Mouse (Mus musculus) neural tube, embryonic 13.5 days (tissue): Measurements from ENCODE around the gene Mob3a. TPM values are rescaled to one million over a fixed set of nuclear protein-coding genes. Genes with fewer than 3 reads are reported as not detected.

Source experiments
- ATAC-seq: fragments of 200-750 bp; cut with Nextera tagmentation; 2 replicates; pipeline ENCODE4 v1.8.0; 2017; ENCODE audit warnings: low read depth, mild to moderate bottlenecking, moderate TSS enrichment, moderate library complexity
- H3K27ac ChIP-seq: fragments of 300-500 bp; sonication (generic); replicated peaks from 2 replicates; pipeline ENCODE4 v1.5.1; 2015; ENCODE audit warnings: moderate library complexity, mild to moderate bottlenecking, inconsistent platforms
- H3K27me3 ChIP-seq: fragments of 300-500 bp; sonication (generic); 2 replicates; pipeline ENCODE4 v1.6.1; 2015; ENCODE audit warnings: mild to moderate bottlenecking, inconsistent platforms
- H3K36me3 ChIP-seq: fragments of 300-500 bp; sonication (generic); 2 replicates; pipeline ENCODE4 v1.6.1; 2015; ENCODE audit warnings: mild to moderate bottlenecking, inconsistent platforms
- H3K4me1 ChIP-seq: fragments of 300-500 bp; sonication (generic); replicated peaks from 2 replicates; pipeline ENCODE4 v1.6.1; 2015; ENCODE audit warnings: inconsistent platforms
- H3K4me2 ChIP-seq: fragments of 300-500 bp; sonication (generic); 2 replicates; pipeline ENCODE4 v1.6.1; 2015; ENCODE audit warnings: inconsistent platforms, mild to moderate bottlenecking, moderate library complexity
- H3K4me3 ChIP-seq: fragments of 300-500 bp; sonication (generic); 2 replicates; pipeline ENCODE4 v1.5.1; 2015; ENCODE audit warnings: mild to moderate bottlenecking, inconsistent platforms
- H3K9ac ChIP-seq: fragments of 300-500 bp; sonication (generic); 2 replicates; pipeline ENCODE4 v1.6.1; 2015; ENCODE audit warnings: moderate library complexity, mild to moderate bottlenecking, inconsistent platforms
- H3K9me3 ChIP-seq: fragments of 300-500 bp; sonication (generic); 2 replicates; pipeline ENCODE4 v1.6.1; 2016; ENCODE audit warnings: inconsistent platforms
- WGBS: fragments of 180-500 bp; shearing (Covaris S2); methylation state at CpG from one replicate; pipeline ENCODE4 v1.1.7; 2015; 5-methylcytosine and 5-hydroxymethylcytosine counted together
- polyA plus RNA-seq: library from polyadenylated mRNA; unstranded; fragments of >200 nt; fragmentation: Nextera tagmentation; extraction: Ambion mirVana; gene quantifications from 2 replicates; pipeline ENCODE4 v1.2.1, GENCODE M21; 2015

Mob3a gene
- polyA plus RNA-seq, 1 experiment from 2014 or later, result 46.4 TPM

DNA sequence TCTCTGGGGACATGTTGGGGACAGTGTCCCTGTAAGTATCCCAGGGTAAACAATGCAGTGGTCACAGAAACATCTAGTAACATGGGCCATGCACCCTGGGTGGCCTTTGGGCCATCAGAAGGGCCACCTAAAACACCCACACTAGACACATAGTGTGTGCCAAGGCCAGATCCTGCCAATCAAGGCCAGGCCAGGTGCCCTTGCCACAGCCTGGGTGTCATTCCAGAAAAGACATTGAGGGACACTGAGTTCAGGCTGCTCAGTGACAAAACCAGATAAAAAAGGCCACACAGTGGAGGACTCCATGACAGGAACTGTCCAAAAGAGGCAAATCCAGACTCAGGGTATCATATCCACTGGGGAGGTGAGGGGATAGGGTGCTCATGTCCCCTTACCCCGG is 18.1 kb downstream of the Mob3a start:
- H3K27me3 ChIP-seq, result no peaks in the 10 kb centered on the region
- no peak overlapping the region for H3K4me2 ChIP-seq
- H3K27ac ChIP-seq, result no peak overlapping the region
- no peak for ATAC-seq
- no peak overlapping the region for H3K9ac ChIP-seq
- 0 out of 2 replicates have a peak overlapping the region, but pooled peaks have one; percentile 1 for H3K4me3 ChIP-seq
- H3K9me3 ChIP-seq, result no peaks in the 10 kb centered on the region
- peaks cover 17% of the 10 kb centered on the region for H3K4me1 ChIP-seq
- 91% methylated on average over 1 of the region's 1 CpGs for WGBS
- H3K36me3 ChIP-seq, result peaks cover 54% of the 10 kb centered on the region

DNA sequence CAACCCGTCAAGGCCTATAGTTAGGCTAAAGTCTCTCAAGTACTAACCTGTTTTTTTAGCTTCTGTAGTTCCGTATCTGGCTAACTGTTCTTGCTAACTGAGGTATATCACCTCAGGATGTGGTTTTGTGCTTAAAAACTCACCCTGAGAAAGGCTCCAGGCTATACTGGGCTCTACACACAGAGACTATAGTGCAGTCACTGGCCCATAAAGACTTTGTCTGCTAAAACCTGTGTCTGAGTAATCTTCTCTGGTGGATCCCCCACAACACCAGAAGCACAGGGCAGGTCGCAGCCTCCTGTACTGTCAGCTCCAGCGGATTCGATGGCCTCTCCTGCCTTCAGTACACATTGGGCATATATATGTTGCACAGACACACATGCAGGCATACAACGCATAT is 19.8 kb downstream of the Mob3a start:
- ATAC-seq, result no peak
- H3K27ac ChIP-seq, result no peak overlapping the region
- no peaks in the 10 kb centered on the region for H3K9me3 ChIP-seq
- H3K4me1 ChIP-seq, result peaks cover 33% of the 10 kb centered on the region
- WGBS, result 95% methylated on average over 6 of the region's 6 CpGs
- peaks cover 41% of the 10 kb centered on the region for H3K36me3 ChIP-seq
- no peak overlapping the region for H3K9ac ChIP-seq
- H3K27me3 ChIP-seq, result no peaks in the 10 kb centered on the region
- H3K4me2 ChIP-seq, result no peak overlapping the region
- no peak overlapping the region for H3K4me3 ChIP-seq

DNA sequence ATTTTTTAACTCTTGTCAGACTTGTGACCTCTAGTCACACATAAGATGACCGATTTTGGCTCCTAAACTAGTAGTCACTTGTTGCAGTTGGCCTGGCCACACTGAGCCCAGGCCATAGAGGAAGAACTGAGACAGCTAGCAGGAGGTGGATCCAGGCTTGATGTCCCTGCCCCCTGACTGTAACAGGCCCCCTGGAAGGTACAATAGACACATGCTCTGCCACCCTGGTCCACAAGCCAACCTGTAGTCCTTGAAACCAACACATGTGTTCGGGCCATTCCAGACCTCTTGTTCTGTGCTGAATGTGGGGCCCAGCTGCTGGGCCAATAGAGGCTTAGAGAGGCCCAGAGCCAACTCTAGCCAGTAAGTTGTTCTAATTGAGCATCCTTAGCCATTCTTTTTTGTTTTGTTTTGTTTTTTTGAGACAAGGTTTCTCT is 21.5 kb downstream of the Mob3a start:
- Histone ChIP-seq H3K9ac (no peak overlapping the region), H3K27me3 (no peaks in the 10 kb centered on the region), H3K4me1 (peaks cover 38% of the 10 kb centered on the region), H3K4me3 (no peak overlapping the region), H3K9me3 (no peaks in the 10 kb centered on the region), H3K4me2 (no peak overlapping the region), H3K36me3 (peaks cover 24% of the 10 kb centered on the region), H3K27ac (no peak overlapping the region)
- ATAC-seq, result no peak
- 79% methylated on average over 2 of the region's 2 CpGs for WGBS

- Histone ChIP-seq H3K9ac (peak overlapping the region; percentile 45; the same call in 1 of the 2 replicates), H3K27ac (no peak overlapping the region), H3K27me3 (no peaks in the 10 kb centered on the region), H3K36me3 (peaks cover 18% of the 10 kb centered on the region; the same call in 1 of the 2 replicates), H3K4me1 (peaks cover 44% of the 10 kb centered on the region), H3K4me3 (no peak overlapping the region), H3K4me2 (no peak overlapping the region), H3K9me3 (no peaks in the 10 kb centered on the region)
- WGBS, result 65% methylated on average over 9 of the region's 9 CpGs
- ATAC-seq, result no peak
Measured at GRCm38 (mm10) chr10:80679556-80680259, 22.1 kb downstream of the Mob3a start.

DNA sequence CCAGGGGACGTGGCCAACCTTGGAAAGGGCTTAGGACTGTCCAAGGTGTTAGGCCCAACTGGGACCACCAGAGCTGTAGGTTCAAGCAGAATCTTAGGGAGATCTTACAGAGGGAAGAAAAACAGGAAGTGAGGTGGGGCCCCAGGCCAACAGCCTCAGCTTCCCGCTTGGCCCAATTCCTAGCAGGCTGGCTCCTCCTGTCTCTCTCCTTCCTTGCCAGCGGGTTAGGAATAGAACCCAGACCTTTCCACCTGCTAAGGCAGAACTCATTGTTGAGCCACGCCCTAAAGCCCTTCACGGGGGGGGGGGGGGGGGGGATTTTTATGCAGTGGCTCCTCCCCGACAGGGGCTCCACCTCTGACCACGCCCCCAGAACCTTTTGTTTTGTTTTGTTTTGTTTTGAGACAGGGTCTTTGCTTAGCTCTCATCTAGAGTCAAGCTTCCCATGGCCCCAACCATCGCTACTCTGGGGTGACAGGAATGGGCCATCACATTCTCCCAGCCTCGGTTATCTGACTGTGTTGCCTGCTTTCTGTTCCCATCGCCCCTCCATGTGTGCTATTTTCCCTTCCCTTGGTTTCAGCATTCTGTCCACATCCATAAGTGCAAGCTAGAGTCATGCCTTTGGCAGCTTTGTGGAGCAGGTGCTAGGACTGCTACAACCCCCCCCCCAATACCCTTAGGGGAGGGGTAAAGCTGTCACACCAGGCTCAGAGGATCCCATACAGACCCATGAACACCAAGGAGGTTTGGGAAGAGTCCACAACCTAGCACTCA is 23.0 kb downstream of the Mob3a start:
- Histone ChIP-seq H3K4me1 (peaks cover 53% of the 10 kb centered on the region), H3K4me3 (0 out of 2 replicates have a peak overlapping the region, but pooled peaks have one; percentile 1), H3K27me3 (no peaks in the 10 kb centered on the region), H3K27ac (peak overlapping the region; percentile 97), H3K9ac (peak overlapping the region; percentile 84), H3K36me3 (peaks cover 9% of the 10 kb centered on the region; the same call in 1 of the 2 replicates), H3K4me2 (peak overlapping the region; percentile 64; the same call in 1 of the 2 replicates), H3K9me3 (no peaks in the 10 kb centered on the region)
- no peak for ATAC-seq
- WGBS, result 53% methylated on average over 9 of the region's 10 CpGs

DNA sequence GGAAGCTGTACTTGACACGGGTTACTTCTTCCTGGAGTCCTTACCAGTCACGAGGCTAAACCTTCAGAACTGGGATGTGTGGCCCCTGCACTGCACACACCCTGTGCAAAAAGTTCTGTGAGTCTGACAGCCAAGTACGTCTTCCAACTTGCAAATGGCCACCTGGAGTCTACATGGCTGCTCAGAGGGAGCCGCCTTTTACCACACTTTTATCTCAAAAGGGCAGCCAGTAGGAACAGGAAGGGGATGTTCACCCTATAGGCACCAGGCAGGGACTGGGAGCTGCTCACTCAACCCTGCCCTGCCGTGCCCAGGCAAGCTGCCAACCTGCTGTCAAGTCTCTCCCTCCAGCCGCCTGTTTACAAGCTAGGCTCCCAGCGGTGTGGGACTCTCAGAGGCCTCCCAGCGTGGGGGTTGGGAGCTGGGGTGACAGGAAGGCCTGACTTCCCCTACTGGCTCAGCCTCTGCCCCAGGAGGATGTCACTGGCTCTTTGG is 23.8 kb downstream of the Mob3a start, which contains the start of gene Mknk2:
TSS of gene Mknk2 (minus strand) at position 171 of the 495 bp plus-strand sequence.
- Histone ChIP-seq H3K9me3 (no peaks in the 10 kb centered on the region), H3K36me3 (0 out of 2 replicates have a peak, but pooled peaks cover 2% of the 10 kb centered on the region), H3K27me3 (no peaks in the 10 kb centered on the region), H3K9ac (peak within 1 kb of the TSS; percentile 84), H3K4me3 (peak within 1 kb of the TSS; percentile 99), H3K4me1 (peaks cover 61% of the 10 kb centered on the region), H3K4me2 (peak within 1 kb of the TSS; percentile 64), H3K27ac (peak within 1 kb of the TSS; percentile 97)
- 22% methylated on average over 8 of the region's 8 CpGs for WGBS
- ATAC-seq, result 0 out of 2 replicates have a peak, but pooled peaks have one; percentile 1

GRCm38 (mm10) chr10:80677128-80677875 is 24.5 kb downstream of the Mob3a start:
- peaks cover 68% of the 10 kb centered on the region for H3K4me1 ChIP-seq

DNA sequence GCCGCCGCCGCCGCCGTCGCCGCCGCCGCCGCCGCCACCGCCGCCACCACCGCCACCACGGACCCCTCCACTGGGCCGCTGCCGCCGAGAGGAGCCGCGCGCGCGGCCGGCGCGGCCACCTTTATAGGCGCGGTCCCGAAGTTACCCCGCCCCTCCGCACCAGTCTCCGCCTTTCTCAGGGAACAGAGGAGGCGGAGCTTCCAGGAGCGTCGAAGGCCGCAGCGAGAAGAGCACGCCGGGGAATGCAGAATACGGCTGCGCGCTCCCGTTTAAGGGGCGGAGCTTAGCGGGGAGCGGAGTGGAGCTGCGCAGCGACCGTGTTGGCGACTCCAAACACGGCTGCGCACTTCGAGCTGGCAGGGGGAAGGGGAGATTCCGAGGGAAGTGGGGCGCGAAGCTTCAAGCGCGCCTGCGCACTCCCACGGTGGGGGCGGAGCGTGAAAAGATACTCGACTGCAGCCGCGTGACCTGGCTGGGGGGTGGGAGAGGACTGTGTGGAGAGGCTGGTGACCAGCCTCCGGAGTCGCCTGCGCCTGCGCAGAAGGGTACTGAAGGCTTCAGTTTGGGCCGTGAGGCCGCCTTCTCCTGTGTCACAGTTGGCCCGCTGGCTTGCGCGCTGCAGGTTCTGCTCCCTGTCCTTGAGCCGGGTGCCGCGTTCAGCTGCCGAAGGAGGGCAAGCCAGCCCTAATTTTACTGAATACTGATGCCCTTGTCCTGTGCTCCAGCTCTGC is 25.4 kb downstream of the Mob3a start:
- no peaks in the 10 kb centered on the region for H3K27me3 ChIP-seq
- peaks cover 77% of the 10 kb centered on the region for H3K4me1 ChIP-seq

More at GRCm38 (mm10) chr10:80677128-80677875, 24.5 kb downstream of the Mob3a start:
- no peaks in the 10 kb centered on the region for H3K27me3 ChIP-seq
- peak overlapping the region; percentile 97 for H3K27ac ChIP-seq
- peak overlapping the region; percentile 99 for H3K4me3 ChIP-seq
- H3K4me2 ChIP-seq, result peak overlapping the region; percentile 64
- ATAC-seq, result peak; percentile 7
- peak overlapping the region; percentile 84 for H3K9ac ChIP-seq
- H3K36me3 ChIP-seq, result peaks cover 5% of the 10 kb centered on the region; the same call in 1 of the 2 replicates
- H3K9me3 ChIP-seq, result no peaks in the 10 kb centered on the region
- 43% methylated on average over 9 of the region's 9 CpGs for WGBS

GRCm38 (mm10) chr10:80675405-80676197 is 26.2 kb downstream of the Mob3a start:
- under 1% methylated on average over 42 of the region's 54 CpGs for WGBS
- Histone ChIP-seq H3K9me3 (no peaks in the 10 kb centered on the region), H3K4me1 (peaks cover 79% of the 10 kb centered on the region), H3K4me3 (peak overlapping the region; percentile 99), H3K4me2 (peak overlapping the region; percentile 86), H3K36me3 (peaks cover 22% of the 10 kb centered on the region), H3K27me3 (no peaks in the 10 kb centered on the region), H3K9ac (peak overlapping the region; percentile 98), H3K27ac (peak overlapping the region; percentile 88)
- peak; percentile 33 for ATAC-seq

More for the DNA sequence above, 25.4 kb downstream of the Mob3a start:
- Histone ChIP-seq H3K9me3 (no peaks in the 10 kb centered on the region), H3K27ac (peak overlapping the region; percentile 97), H3K4me2 (peak overlapping the region; percentile 86), H3K36me3 (peaks cover 14% of the 10 kb centered on the region), H3K9ac (peak overlapping the region; percentile 98), H3K4me3 (peak overlapping the region; percentile 99)
- peak; percentile 92 for ATAC-seq
- under 1% methylated on average over 63 of the region's 78 CpGs for WGBS

- peak overlapping the region; percentile 98 for H3K9ac ChIP-seq
- peak overlapping the region; percentile 99 for H3K4me3 ChIP-seq
- peak overlapping the region; percentile 86 for H3K4me2 ChIP-seq
- 25% methylated on average over 6 of the region's 6 CpGs for WGBS
- no peaks in the 10 kb centered on the region for H3K27me3 ChIP-seq
- H3K36me3 ChIP-seq, result peaks cover 28% of the 10 kb centered on the region
- H3K27ac ChIP-seq, result peak overlapping the region; percentile 88
- H3K9me3 ChIP-seq, result no peaks in the 10 kb centered on the region
- ATAC-seq, result no peak
- H3K4me1 ChIP-seq, result peaks cover 81% of the 10 kb centered on the region
Measured at GRCm38 (mm10) chr10:80674851-80675404, 26.8 kb downstream of the Mob3a start.
